Mouse (Mus musculus): Measurements from ENCODE around the gene Manea.
"Not testable (repeated sequence)": the region's sequence is repeated elsewhere in the genome, so short reads cannot be mapped to it uniquely, and the experiment has no call there.

The Manea gene

GRCm38 (mm10) chr4:26346443-26347106 is at the start of gene Manea:
Gene Manea, minus strand, starts transcription at chr4:26346891.
- DNase-seq: peak; percentile 94

- DNase-seq: no peak
Observed at GRCm38 (mm10) chr4:26354616-26355015, 7.9 kb upstream of the Manea start.

- no peak for DNase-seq
Observed at GRCm38 (mm10) chr4:26353643-26354231, 7.0 kb upstream of the Manea start.

- peak; percentile 3 for DNase-seq
Observed at GRCm38 (mm10) chr4:26347239-26347638, 548 bp upstream of the Manea start.

GRCm38 (mm10) chr4:26345741-26346442 is 799 bp downstream of the Manea start:
- DNase-seq: no peak

GRCm38 (mm10) chr4:26345080-26345479 is 1.6 kb downstream of the Manea start:
- DNase-seq: no peak

GRCm38 (mm10) chr4:26342346-26342745 is 4.3 kb downstream of the Manea start:
- DNase-seq: no peak

GRCm38 (mm10) chr4:26338604-26339003 is 8.1 kb downstream of the Manea start:
- DNase-seq: no peak

GRCm38 (mm10) chr4:26336563-26336962 is 10.1 kb downstream of the Manea start:
- no peak for DNase-seq

GRCm38 (mm10) chr4:26304731-26305130 is 42.0 kb downstream of the Manea start:
- not testable (repeated sequence) for DNase-seq

- DNase-seq: no peak
Observed at GRCm38 (mm10) chr4:26277112-26277716, 69.5 kb downstream of the Manea start.

- peak; percentile 10 for DNase-seq
Observed at GRCm38 (mm10) chr4:26276264-26276663, 70.4 kb downstream of the Manea start.

GRCm38 (mm10) chr4:26275769-26276168 is 70.9 kb downstream of the Manea start:
- DNase-seq: no peak

Data from retina, postnatal 1 day (tissue).